Mouse (Mus musculus) fibroblast of lung, adult 2 months (primary cell): Measurements from ENCODE around the gene Dnah7c.
"Not testable (repeated sequence)": the region's sequence is repeated elsewhere in the genome, so short reads cannot be mapped to it uniquely, and the experiment has no call there.

Source experiments
- DNase-seq: peaks from one replicate; pipeline ENCODE4 v3.0.0-alpha.2; 2011; ENCODE audit warnings: low read depth

The Dnah7c gene

GRCm38 (mm10) chr1:46425137-46425925 lies at the start of gene Dnah7c:
Gene Dnah7c (plus strand): TSS chr1:46425592.
- DNase-seq: no peak

GRCm38 (mm10) chr1:46380641-46381040 lies 44.8 kb upstream of the Dnah7c start:
- DNase-seq: not testable (repeated sequence)

GRCm38 (mm10) chr1:46394681-46395297 lies 30.6 kb upstream of the Dnah7c start:
- DNase-seq: not testable (repeated sequence)

- peak; percentile 82 for DNase-seq
Measured at GRCm38 (mm10) chr1:46408324-46409115, 16.9 kb upstream of the Dnah7c start.

GRCm38 (mm10) chr1:46414798-46415197 lies 10.6 kb upstream of the Dnah7c start:
- DNase-seq: not testable (repeated sequence)

GRCm38 (mm10) chr1:46416946-46417345 lies 8.4 kb upstream of the Dnah7c start:
- DNase-seq: peak; percentile 33

GRCm38 (mm10) chr1:46418966-46419365 lies 6.4 kb upstream of the Dnah7c start:
- not testable (repeated sequence) for DNase-seq

- no peak for DNase-seq
Measured at GRCm38 (mm10) chr1:46428401-46428800, 3.0 kb downstream of the Dnah7c start.

GRCm38 (mm10) chr1:46514671-46515070 lies 89.3 kb downstream of the Dnah7c start:
- not testable (repeated sequence) for DNase-seq

- no peak for DNase-seq
Measured at GRCm38 (mm10) chr1:46521032-46521431, 95.6 kb downstream of the Dnah7c start.

GRCm38 (mm10) chr1:46526537-46526936 lies 101.1 kb downstream of the Dnah7c start:
- DNase-seq: not testable (repeated sequence)

GRCm38 (mm10) chr1:46544812-46545421 lies 119.5 kb downstream of the Dnah7c start:
- no peak for DNase-seq

GRCm38 (mm10) chr1:46580385-46580784 lies 155.0 kb downstream of the Dnah7c start:
- no peak for DNase-seq

GRCm38 (mm10) chr1:46593826-46594225 lies 168.4 kb downstream of the Dnah7c start:
- DNase-seq: not testable (repeated sequence)

- DNase-seq: not testable (repeated sequence)
Measured at GRCm38 (mm10) chr1:46596343-46596742, 171.0 kb downstream of the Dnah7c start.

- no peak for DNase-seq
Measured at GRCm38 (mm10) chr1:46620331-46620730, 194.9 kb downstream of the Dnah7c start.

- not testable (repeated sequence) for DNase-seq
Measured at GRCm38 (mm10) chr1:46625914-46626313, 200.5 kb downstream of the Dnah7c start.

- DNase-seq: not testable (repeated sequence)
Measured at GRCm38 (mm10) chr1:46649821-46650220, 224.4 kb downstream of the Dnah7c start.

- not testable (repeated sequence) for DNase-seq
Measured at GRCm38 (mm10) chr1:46652721-46653120, 227.3 kb downstream of the Dnah7c start.

- DNase-seq: not testable (repeated sequence)
Measured at GRCm38 (mm10) chr1:46724810-46725209, 299.4 kb downstream of the Dnah7c start.

- no peak for DNase-seq
Measured at GRCm38 (mm10) chr1:46725266-46725665, 299.9 kb downstream of the Dnah7c start.

- not testable (repeated sequence) for DNase-seq
Measured at GRCm38 (mm10) chr1:46725719-46726118, 300.3 kb downstream of the Dnah7c start.
